Mouse (Mus musculus): ENCODE results near the gene Mov10. TPM values are rescaled to one million over a fixed set of nuclear protein-coding genes. Genes with fewer than 3 reads are reported as not detected.

Gene Mov10
- total and polyA plus RNA-seq, 3 experiments = 7.2 to 31.9 (median 18.4) TPM

GRCm38 (mm10) chr3:104792360-104793270 lies 25.7 kb downstream of the Mov10 start:
- Histone ChIP-seq H3K4me2 (ENCODE audit: insufficient read depth, low read depth, poor library complexity, severe bottlenecking) (no peak overlapping the region), H3K4me1 (ENCODE audit: control insufficient read depth in 1 of 2, insufficient read depth in 2 of 2) (peaks cover 16 to 80% of the 10 kb centered on the region in 2 experiments), H3K36me3 (replicated peaks in 1 of 2; ENCODE audit: control insufficient read depth in 1 of 2, insufficient read depth in 1 of 2, low read length in 1 of 2) (peaks cover 25 to 56% of the 10 kb centered on the region in 2 experiments), H3K9ac (ENCODE audit: insufficient read depth, low read depth) (no peak overlapping the region), H3K9me3 (replicated peaks; ENCODE audit: low read length) (no peaks in the 10 kb centered on the region), H3K4me3 (replicated peaks in 1 of 3; ENCODE audit: low read depth in 2 of 3, low read length in 2 of 3, poor library complexity in 1 of 3) (no peak overlapping the region), H3K79me2 (replicated peaks; ENCODE audit: control insufficient read depth, extremely low read depth, insufficient read depth, poor library complexity, severe bottlenecking) (no peaks in the 10 kb centered on the region), H3K27ac (ENCODE audit: insufficient read depth, low read depth) (no peak overlapping the region), H3K27me3 (replicated peaks) (no peaks in the 10 kb centered on the region)
- no peak for DNase-seq (ENCODE audit: extremely low read depth)
- in situ Hi-C loops (cut with MboI; ENCODE audit: low pct_ligation_motif_present, low pct_unique_long_range_greater_than_20kb, low sequenced_read_pairs) (loop anchor here (5.0 kb wide), 1 partner anchor 70 kb away; the partner anchor contains the start of genes Capza1 and St7l), dilution Hi-C loops (cut with MboI; ENCODE audit: extremely low pct_ligation_motif_present, extremely low pct_unique_long_range_greater_than_20kb, low sequenced_read_pairs) (no loop called here)
- no peak for TF ChIP-seq MAFK (IDR thresholded peaks at IDR 0.05; ENCODE audit: insufficient replicate concordance, low read length)
- no peak for TF ChIP-seq E2F4 (IDR thresholded peaks at IDR 0.05; ENCODE audit: insufficient replicate concordance, low read depth, low read length)
- no peak for TF ChIP-seq ZC3H11A (IDR thresholded peaks at IDR 0.05; ENCODE audit: low read depth, low read length)
- TF ChIP-seq JUN (IDR thresholded peaks at IDR 0.05; ENCODE audit: insufficient read depth, low read depth, low read length) = no peak
- no peak for TF ChIP-seq ZNF384 (IDR thresholded peaks at IDR 0.05; ENCODE audit: low read depth, low read length)
- TF ChIP-seq MYC (IDR thresholded peaks at IDR 0.05; ENCODE audit: low read depth, low read length) = no peak
- TF ChIP-seq POLR2AphosphoS2 (IDR thresholded peaks at IDR 0.05; ENCODE audit: low read depth, low read length) = no peak
- TF ChIP-seq PAX5 (IDR thresholded peaks at IDR 0.05; ENCODE audit: low read length) = no peak
- no peak for TF ChIP-seq RCOR1 (conservative IDR thresholded peaks at IDR 0.05; ENCODE audit: low read depth, low read length)
- TF ChIP-seq ETS1 (conservative IDR thresholded peaks at IDR 0.05; ENCODE audit: low read depth, low read length) = no peak
- no peak for TF ChIP-seq CTCF (conservative IDR thresholded peaks at IDR 0.05 in 1 of 2, IDR thresholded peaks at IDR 0.05 in 1 of 2; ENCODE audit: low read depth in 2 of 2, low read length in 2 of 2)

- H3K27ac ChIP-seq (ENCODE audit: insufficient read depth, low read depth) = no peak overlapping the region
- H3K9ac ChIP-seq (ENCODE audit: insufficient read depth, low read depth) = no peak overlapping the region
- no peak overlapping the region for H3K4me3 ChIP-seq (replicated peaks in 1 of 3; ENCODE audit: low read depth in 2 of 3, low read length in 2 of 3, poor library complexity in 1 of 3)
- no peak for DNase-seq (ENCODE audit: extremely low read depth)
- H3K4me2 ChIP-seq (ENCODE audit: insufficient read depth, low read depth, poor library complexity, severe bottlenecking) = no peak overlapping the region
- dilution Hi-C loops (cut with MboI; ENCODE audit: extremely low pct_ligation_motif_present, extremely low pct_unique_long_range_greater_than_20kb, low sequenced_read_pairs) (no loop called here), in situ Hi-C loops (cut with MboI; ENCODE audit: low pct_ligation_motif_present, low pct_unique_long_range_greater_than_20kb, low sequenced_read_pairs) (loop anchor here (5.0 kb wide), 1 partner anchor 71 kb away; the partner anchor contains the start of genes Capza1 and St7l)
- peaks cover 12 to 75% of the 10 kb centered on the region in 2 experiments for H3K4me1 ChIP-seq (ENCODE audit: control insufficient read depth in 1 of 2, insufficient read depth in 2 of 2)
- H3K27me3 ChIP-seq (replicated peaks) = no peaks in the 10 kb centered on the region
- no peaks in the 10 kb centered on the region for H3K9me3 ChIP-seq (replicated peaks; ENCODE audit: low read length)
- TF ChIP-seq CHD1 (IDR thresholded peaks at IDR 0.05; ENCODE audit: low read depth, low read length) (no peak), KAT2A (IDR thresholded peaks at IDR 0.05; ENCODE audit: insufficient replicate concordance, low read length) (no peak), MAFK (IDR thresholded peaks at IDR 0.05; ENCODE audit: insufficient replicate concordance, low read length) (no peak), PAX5 (IDR thresholded peaks at IDR 0.05; ENCODE audit: low read length) (no peak), ZMIZ1 (IDR thresholded peaks at IDR 0.05; ENCODE audit: low read depth, low read length) (no peak), RCOR1 (conservative IDR thresholded peaks at IDR 0.05; ENCODE audit: low read depth, low read length) (no peak), POLR2A (IDR thresholded peaks at IDR 0.05; ENCODE audit: low read depth, low read length) (no peak), MEF2A (IDR thresholded peaks at IDR 0.05; ENCODE audit: borderline replicate concordance, low read depth, low read length) (no peak), USF1 (IDR thresholded peaks at IDR 0.05; ENCODE audit: low read depth, low read length) (no peak), BHLHE40 (IDR thresholded peaks at IDR 0.05; ENCODE audit: low read depth, low read length) (no peak), MXI1 (IDR thresholded peaks at IDR 0.05; ENCODE audit: low read depth, low read length) (no peak), ETS1 (conservative IDR thresholded peaks at IDR 0.05; ENCODE audit: low read depth, low read length) (no peak), HCFC1 (IDR thresholded peaks at IDR 0.05; ENCODE audit: low read depth, low read length) (no peak), NELFE (IDR thresholded peaks at IDR 0.05; ENCODE audit: low read depth, low read length) (no peak), SIN3A (IDR thresholded peaks at IDR 0.05; ENCODE audit: low read length) (no peak), UBTF (IDR thresholded peaks at IDR 0.05; ENCODE audit: low read depth, low read length) (no peak)
- no peaks in the 10 kb centered on the region for H3K79me2 ChIP-seq (replicated peaks; ENCODE audit: control insufficient read depth, extremely low read depth, insufficient read depth, poor library complexity, severe bottlenecking)
- H3K36me3 ChIP-seq (replicated peaks in 1 of 2; ENCODE audit: control insufficient read depth in 1 of 2, insufficient read depth in 1 of 2, low read length in 1 of 2) = peaks cover 20 to 47% of the 10 kb centered on the region in 2 experiments
Measured at GRCm38 (mm10) chr3:104791671-104792070, 26.7 kb downstream of the Mov10 start.
